Mouse (Mus musculus): ENCODE results near the gene Phykpl.
"Not testable (repeated sequence)": the region's sequence is repeated elsewhere in the genome, so short reads cannot be mapped to it uniquely, and the experiment has no call there.

Gene Phykpl

GRCm38 (mm10) chr11:51619409-51620060 lies 35.0 kb downstream of the Phykpl start, which contains the start of gene Nhp2:
TSS of gene Nhp2 (plus strand) at chr11:51619735.
- DNase-seq: peak; percentile 90

- DNase-seq: no peak
These were observed 35.5 kb downstream of the Phykpl start for GRCm38 (mm10) chr11:51620084-51620483.

GRCm38 (mm10) chr11:51621776-51622175 lies 37.2 kb downstream of the Phykpl start:
- DNase-seq: no peak

- no peak for DNase-seq
These were observed 38.5 kb downstream of the Phykpl start for GRCm38 (mm10) chr11:51622971-51623491.

- no peak for DNase-seq
These were observed 40.7 kb downstream of the Phykpl start for GRCm38 (mm10) chr11:51625187-51625820.

GRCm38 (mm10) chr11:51627425-51627824 lies 42.9 kb downstream of the Phykpl start:
- DNase-seq: no peak

- DNase-seq: no peak
These were observed 43.4 kb downstream of the Phykpl start for GRCm38 (mm10) chr11:51627907-51628306.

- no peak for DNase-seq
These were observed 45.2 kb downstream of the Phykpl start for GRCm38 (mm10) chr11:51629651-51630314.

- no peak for DNase-seq
These were observed 47.7 kb downstream of the Phykpl start for GRCm38 (mm10) chr11:51632130-51632753.

- DNase-seq: not testable (repeated sequence)
These were observed 48.6 kb downstream of the Phykpl start for GRCm38 (mm10) chr11:51633200-51633599.

- DNase-seq: no peak
These were observed 49.2 kb downstream of the Phykpl start for GRCm38 (mm10) chr11:51633721-51634120.

GRCm38 (mm10) chr11:51635127-51635524 lies 50.6 kb downstream of the Phykpl start:
- no peak for DNase-seq

- DNase-seq: peak; percentile 89
These were observed 51.2 kb downstream of the Phykpl start, which contains the start of gene Rmnd5b for GRCm38 (mm10) chr11:51635525-51636322. TSS of gene Rmnd5b (minus strand) at chr11:51635896.

GRCm38 (mm10) chr11:51636323-51636684 lies 51.7 kb downstream of the Phykpl start:
- peak; percentile 85 for DNase-seq

GRCm38 (mm10) chr11:51637971-51638414 lies 53.4 kb downstream of the Phykpl start:
- peak; percentile 80 for DNase-seq

- DNase-seq: no peak
These were observed 53.9 kb downstream of the Phykpl start for GRCm38 (mm10) chr11:51638497-51638896.

GRCm38 (mm10) chr11:51640748-51641147 lies 56.2 kb downstream of the Phykpl start:
- no peak for DNase-seq

- no peak for DNase-seq
These were observed 58.6 kb downstream of the Phykpl start for GRCm38 (mm10) chr11:51643202-51643601.

- peak; percentile 81 for DNase-seq
These were observed 59.2 kb downstream of the Phykpl start for GRCm38 (mm10) chr11:51643761-51644160.

- DNase-seq: peak; percentile 86
These were observed 59.7 kb downstream of the Phykpl start for GRCm38 (mm10) chr11:51644217-51644616.

- no peak for DNase-seq
These were observed 60.7 kb downstream of the Phykpl start for GRCm38 (mm10) chr11:51645293-51645692.

- DNase-seq: no peak
These were observed 61.7 kb downstream of the Phykpl start for GRCm38 (mm10) chr11:51646245-51646644.

Data from thymus, postnatal 4 days (tissue).